Mouse (Mus musculus) embryonic facial prominence, embryonic 10.5 days (tissue): Measurements from ENCODE around the gene Nr1h4. TPM values are rescaled to one million over a fixed set of nuclear protein-coding genes. Genes with fewer than 3 reads are reported as not detected.

Experiments
- DNase-seq: peaks from one replicate; pipeline ENCODE4 v3.0.0-alpha.2; 2017; ENCODE audit warnings: low spot score
- H3K27ac ChIP-seq: fragments of 300-500 bp; sonication (generic); replicated peaks from 2 replicates; pipeline ENCODE4 v1.5.1; 2016; ENCODE audit warnings: mild to moderate bottlenecking
- H3K27me3 ChIP-seq: fragments of 300-500 bp; sonication (generic); replicated peaks from 2 replicates; pipeline ENCODE4 v1.6.1; 2016; ENCODE audit warnings: low read depth, mild to moderate bottlenecking; ENCODE audit not compliant: poor library complexity, severe bottlenecking
- H3K36me3 ChIP-seq: fragments of 300-500 bp; sonication (generic); replicated peaks from 2 replicates; pipeline ENCODE4 v1.6.1; 2016; ENCODE audit warnings: mild to moderate bottlenecking, moderate library complexity
- H3K4me1 ChIP-seq: fragments of 300-500 bp; sonication (generic); 2 replicates; pipeline ENCODE4 v1.6.1; 2016
- H3K4me3 ChIP-seq: fragments of 300-500 bp; sonication (generic); 2 replicates; pipeline ENCODE4 v1.5.1; 2016; ENCODE audit warnings: mild to moderate bottlenecking, moderate library complexity
- H3K9me3 ChIP-seq: fragments of 300-500 bp; sonication (generic); 2 replicates; pipeline ENCODE4 v1.6.1; 2016; ENCODE audit warnings: mild to moderate bottlenecking
- WGBS: fragments of 180-500 bp; shearing (Covaris S2); methylation state at CpG from one replicate; pipeline ENCODE4 v1.1.7; 2016; 5-methylcytosine and 5-hydroxymethylcytosine counted together
- polyA plus RNA-seq: library from polyadenylated mRNA; unstranded; fragments of >200 nt; fragmentation: Nextera tagmentation; extraction: Ambion mirVana; gene quantifications from 2 replicates; pipeline ENCODE4 v1.2.1, GENCODE M21; 2016

Gene Nr1h4
- polyA plus RNA-seq, 1 experiment from 2014 or later, result not detected

GRCm38 (mm10) chr10:89407551-89407950 is 125.8 kb downstream of the Nr1h4 start:
- no peaks in the 10 kb centered on the region for H3K9me3 ChIP-seq
- no peak overlapping the region for H3K27ac ChIP-seq
- WGBS, result 50% methylated on average over 1 of the region's 1 CpGs
- DNase-seq, result no peak
- H3K4me3 ChIP-seq, result no peak overlapping the region
- no peaks in the 10 kb centered on the region for H3K4me1 ChIP-seq
- peaks cover 18% of the 10 kb centered on the region for H3K36me3 ChIP-seq
- H3K27me3 ChIP-seq, result no peaks in the 10 kb centered on the region

DNA sequence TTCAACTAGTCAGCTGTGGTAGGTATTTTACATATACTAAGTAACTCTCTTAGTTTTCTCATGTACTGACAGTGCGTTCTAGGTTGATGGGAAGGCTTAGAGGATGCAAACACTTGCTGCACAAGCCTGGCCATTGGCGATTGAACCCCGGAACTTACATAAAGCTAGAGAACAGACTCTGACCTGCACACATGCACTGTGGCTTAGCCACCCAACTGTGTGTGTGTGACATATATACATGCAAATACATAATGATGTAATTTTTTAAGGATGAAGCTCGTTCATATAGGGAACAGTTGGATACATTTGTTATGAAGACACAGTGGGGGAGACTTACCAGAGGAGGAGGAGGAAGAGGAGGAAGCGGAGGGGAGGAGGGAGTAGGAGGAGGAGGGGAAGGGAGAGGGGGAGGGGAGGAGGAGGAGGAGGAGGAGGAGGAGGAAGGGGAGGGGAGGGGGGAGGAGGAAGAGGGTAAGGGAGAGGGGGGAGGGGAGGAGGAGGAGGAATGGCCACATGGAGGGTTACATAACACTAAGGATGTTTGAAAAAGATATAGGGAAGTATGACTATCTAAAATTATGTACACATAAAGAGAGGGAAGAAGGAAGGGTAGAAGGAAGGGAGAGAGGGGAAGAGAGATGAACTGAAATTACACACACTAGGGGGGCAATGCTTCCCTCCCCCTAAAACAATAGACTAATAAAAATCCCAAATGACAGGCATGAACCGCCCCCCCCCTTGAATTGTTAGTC is 126.5 kb downstream of the Nr1h4 start:
- WGBS, result 82% methylated on average over 6 of the region's 6 CpGs
- no peak overlapping the region for H3K4me3 ChIP-seq
- no peaks in the 10 kb centered on the region for H3K27me3 ChIP-seq
- DNase-seq, result no peak
- H3K27ac ChIP-seq, result no peak overlapping the region
- no peaks in the 10 kb centered on the region for H3K4me1 ChIP-seq
- no peaks in the 10 kb centered on the region for H3K9me3 ChIP-seq
- H3K36me3 ChIP-seq, result peaks cover 15% of the 10 kb centered on the region

- no peaks in the 10 kb centered on the region for H3K36me3 ChIP-seq
- H3K9me3 ChIP-seq, result no peaks in the 10 kb centered on the region
- H3K27ac ChIP-seq, result no peak overlapping the region
- no peak for DNase-seq
- H3K27me3 ChIP-seq, result no peaks in the 10 kb centered on the region
- 78% methylated on average over 4 of the region's 4 CpGs for WGBS
- H3K4me3 ChIP-seq, result no peak overlapping the region
- no peaks in the 10 kb centered on the region for H3K4me1 ChIP-seq
Observed at GRCm38 (mm10) chr10:89404936-89405335, 128.4 kb downstream of the Nr1h4 start.

Other genes with a start within 250 kb of the Nr1h4 start
- gene Ano4, start 188.8 kb downstream of the Nr1h4 start, polyA plus RNA-seq, result 0.20 and 0.95 TPM in 2 replicates
- 14.2 and 16.8 TPM in 2 replicates for gene Gas2l3, start 89.6 kb downstream of the Nr1h4 start, polyA plus RNA-seq
- gene Slc17a8, start 87.7 kb upstream of the Nr1h4 start, polyA plus RNA-seq, result 0.07 and 0.08 TPM in 2 replicates
- gene Scyl2, start 152.7 kb upstream of the Nr1h4 start, polyA plus RNA-seq, result 9.8 and 10.5 TPM in 2 replicates
- gene Actr6, start 198.7 kb upstream of the Nr1h4 start, polyA plus RNA-seq, result 35.7 and 36.3 TPM in 2 replicates
- gene Uhrf1bp1l, start 211.4 kb upstream of the Nr1h4 start, polyA plus RNA-seq, result 30.1 and 33.0 TPM in 2 replicates